Mouse (Mus musculus) liver, embryonic 14.5 days (tissue): ENCODE measurements around the gene Kng1.

Experiments
- CTCF ChIP-seq: IDR thresholded peaks from 2 replicates; pipeline ENCODE4 v1.5.1; 2016; ENCODE audit warnings: antibody characterized with exemption, low read depth, control low read depth
- EP300 ChIP-seq: IDR thresholded peaks from 2 replicates; pipeline ENCODE4 v1.6.1; 2016; ENCODE audit warnings: antibody characterized with exemption, low read depth

GRCm38 (mm10) chr16:23030673-23031435 is 26.8 kb upstream of the Kng1 start:
- TF ChIP-seq CTCF (no peak), EP300 (no peak)
